Mouse (Mus musculus): ENCODE measurements at regions not wholly inside any gene's neighbourhood (a gene's known extent, or its start where the extent isn't known, plus 50 kb on each side); places are given as distances from the start of the nearest gene placed in this dataset.

DNA sequence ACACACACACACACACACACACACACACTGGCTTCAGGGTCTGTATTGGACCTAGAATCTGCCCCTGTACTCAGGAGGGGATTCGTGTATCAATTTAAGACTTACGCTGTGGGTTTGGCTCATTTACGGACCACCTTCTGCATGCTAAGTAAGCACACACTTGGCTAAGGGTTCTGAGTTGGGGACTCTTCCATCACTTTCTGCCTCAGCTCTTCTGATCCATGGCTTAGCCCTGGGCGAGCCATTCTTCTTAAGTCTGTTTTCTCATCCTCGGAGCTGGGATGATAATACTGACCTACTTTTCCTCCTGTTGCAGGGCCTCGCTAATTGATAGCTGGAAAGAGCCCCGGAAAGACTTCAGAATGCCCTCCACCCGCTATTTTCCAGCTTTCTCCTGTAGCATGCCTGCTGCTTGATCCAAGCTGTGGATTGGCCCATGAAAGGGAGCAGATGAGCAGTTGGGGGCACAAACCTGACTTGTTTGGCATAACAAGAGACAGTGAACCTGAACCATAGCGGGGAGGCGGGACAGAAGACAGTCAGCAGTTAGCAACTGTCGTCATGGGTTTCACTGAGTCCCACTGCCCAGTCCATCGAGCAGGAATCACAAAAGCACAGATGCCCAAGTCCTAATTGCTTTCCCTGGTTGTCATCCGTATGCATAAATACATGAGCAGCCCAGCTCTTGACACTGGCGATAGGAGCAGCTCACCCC is 294.9 kb upstream of the Stt3b start:
- Histone ChIP-seq H3K27me3 (replicated peaks; ENCODE audit: control insufficient read depth, insufficient read depth, low read length) (no peaks in the 10 kb centered on the region), H3K4me3 (ENCODE audit: low read depth, low read length) (no peak overlapping the region), H3K4me2 (ENCODE audit: low read length) (no peak overlapping the region), H3K9me3 (ENCODE audit: control insufficient read depth, low read length) (no peaks in the 10 kb centered on the region), H3K9ac (ENCODE audit: low read length) (no peak overlapping the region), H3K4me1 (replicated peaks; ENCODE audit: control insufficient read depth, insufficient read depth, low read length) (no peaks in the 10 kb centered on the region), H3K27ac (ENCODE audit: low read depth) (no peak overlapping the region), H3K36me3 (ENCODE audit: control insufficient read depth, insufficient read depth, low read length) (no peaks in the 10 kb centered on the region)
- ATAC-seq (replicated peaks; ENCODE audit: low FRiP score, low TSS enrichment, low read depth) (no peak), DNase-seq (ENCODE audit: low spot score) (no peak)
- WGBS = 81% methylated on average over 14 of the region's 14 CpGs

DNA sequence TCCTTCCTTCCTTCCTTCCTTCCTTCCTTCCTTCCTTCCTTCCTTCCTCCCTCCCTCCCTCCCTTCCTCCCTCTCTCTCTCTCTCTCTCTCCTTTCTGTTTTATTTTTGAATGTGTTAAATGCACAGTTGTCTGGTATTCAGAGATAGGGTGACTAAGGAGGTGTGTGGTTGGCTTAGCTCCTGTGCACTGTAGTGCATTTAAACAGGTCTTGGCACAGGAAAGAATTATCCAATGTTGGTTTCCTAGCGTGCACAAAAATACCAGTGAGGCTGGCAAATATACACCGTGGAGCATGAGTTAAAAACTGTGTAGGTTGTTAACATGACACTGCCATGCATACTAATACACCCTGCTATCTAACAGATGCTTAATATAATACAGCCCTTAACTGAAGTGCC is 297.7 kb upstream of the Stt3b start:
- Histone ChIP-seq H3K9ac (ENCODE audit: low read length) (no peak overlapping the region), H3K4me2 (ENCODE audit: low read length) (no peak overlapping the region), H3K36me3 (ENCODE audit: control insufficient read depth, insufficient read depth, low read length) (no peaks in the 10 kb centered on the region), H3K27me3 (replicated peaks; ENCODE audit: control insufficient read depth, insufficient read depth, low read length) (no peaks in the 10 kb centered on the region), H3K9me3 (ENCODE audit: control insufficient read depth, low read length) (no peaks in the 10 kb centered on the region), H3K4me3 (ENCODE audit: low read depth, low read length) (no peak overlapping the region), H3K27ac (ENCODE audit: low read depth) (no peak overlapping the region), H3K4me1 (replicated peaks; ENCODE audit: control insufficient read depth, insufficient read depth, low read length) (no peaks in the 10 kb centered on the region)
- DNase-seq (ENCODE audit: low spot score) (no peak), ATAC-seq (replicated peaks; ENCODE audit: low FRiP score, low TSS enrichment, low read depth) (no peak)
- 72% methylated on average over 2 of the region's 2 CpGs for WGBS

DNA sequence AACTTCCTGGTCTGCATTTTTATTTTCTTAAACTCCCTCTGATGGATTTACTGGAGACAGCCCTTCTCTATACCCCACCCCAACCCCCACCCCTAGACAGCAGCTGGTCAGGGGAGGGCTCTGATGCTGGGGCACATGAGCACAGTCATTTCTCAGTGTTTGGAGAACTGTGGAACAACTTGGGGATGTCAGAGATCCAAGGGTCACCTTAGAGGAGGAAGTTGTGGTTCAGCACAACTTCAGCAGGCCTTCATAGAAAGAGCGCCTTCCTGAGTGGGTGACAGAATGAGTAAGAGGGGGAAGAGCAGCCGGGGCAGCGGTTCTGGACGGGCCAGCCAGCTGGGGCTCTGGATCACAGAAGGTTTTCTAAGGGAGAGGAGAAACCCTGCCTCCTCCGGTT is 298.2 kb upstream of the Stt3b start:
- Histone ChIP-seq H3K36me3 (ENCODE audit: control insufficient read depth, insufficient read depth, low read length) (no peaks in the 10 kb centered on the region), H3K4me1 (replicated peaks; ENCODE audit: control insufficient read depth, insufficient read depth, low read length) (no peaks in the 10 kb centered on the region), H3K9me3 (ENCODE audit: control insufficient read depth, low read length) (no peaks in the 10 kb centered on the region), H3K27ac (ENCODE audit: low read depth) (no peak overlapping the region), H3K4me2 (ENCODE audit: low read length) (no peak overlapping the region), H3K27me3 (replicated peaks; ENCODE audit: control insufficient read depth, insufficient read depth, low read length) (no peaks in the 10 kb centered on the region), H3K9ac (ENCODE audit: low read length) (no peak overlapping the region), H3K4me3 (ENCODE audit: low read depth, low read length) (no peak overlapping the region)
- ATAC-seq (replicated peaks; ENCODE audit: low FRiP score, low TSS enrichment, low read depth) = no peak
- no peak for DNase-seq (ENCODE audit: low spot score)
- 87% methylated on average over 5 of the region's 5 CpGs for WGBS

DNA sequence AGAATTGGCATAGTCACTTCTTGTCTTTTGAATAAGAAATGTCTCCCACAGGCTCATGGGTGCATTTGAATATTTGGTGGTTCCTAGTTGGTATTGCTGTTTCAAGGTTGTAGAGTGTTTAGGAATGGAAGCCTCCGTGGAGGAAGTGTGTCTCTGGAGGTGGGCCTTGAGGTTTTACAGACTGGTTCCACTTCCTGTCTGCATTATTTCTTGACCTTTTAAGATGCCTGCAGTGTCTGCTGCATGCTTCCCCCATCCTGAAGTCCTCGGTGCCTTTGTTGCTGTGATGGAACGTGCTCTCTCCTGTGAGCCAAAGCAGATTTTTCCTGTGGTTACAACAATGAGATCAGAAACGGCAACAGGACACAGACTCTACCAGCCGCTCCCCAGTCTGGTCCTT is 299.4 kb upstream of the Gadl1 start:
- Histone ChIP-seq H3K9me3 (ENCODE audit: control insufficient read depth, low read length) (no peaks in the 10 kb centered on the region), H3K9ac (ENCODE audit: low read length) (no peak overlapping the region), H3K4me2 (ENCODE audit: low read length) (no peak overlapping the region), H3K4me1 (replicated peaks; ENCODE audit: control insufficient read depth, insufficient read depth, low read length) (no peaks in the 10 kb centered on the region), H3K27ac (ENCODE audit: low read depth) (no peak overlapping the region), H3K4me3 (ENCODE audit: low read depth, low read length) (no peak overlapping the region), H3K36me3 (ENCODE audit: control insufficient read depth, insufficient read depth, low read length) (no peaks in the 10 kb centered on the region), H3K27me3 (replicated peaks; ENCODE audit: control insufficient read depth, insufficient read depth, low read length) (no peaks in the 10 kb centered on the region)
- WGBS = 64% methylated on average over 5 of the region's 5 CpGs
- no peak for DNase-seq (ENCODE audit: low spot score)
- ATAC-seq (replicated peaks; ENCODE audit: low FRiP score, low TSS enrichment, low read depth) = no peak

DNA sequence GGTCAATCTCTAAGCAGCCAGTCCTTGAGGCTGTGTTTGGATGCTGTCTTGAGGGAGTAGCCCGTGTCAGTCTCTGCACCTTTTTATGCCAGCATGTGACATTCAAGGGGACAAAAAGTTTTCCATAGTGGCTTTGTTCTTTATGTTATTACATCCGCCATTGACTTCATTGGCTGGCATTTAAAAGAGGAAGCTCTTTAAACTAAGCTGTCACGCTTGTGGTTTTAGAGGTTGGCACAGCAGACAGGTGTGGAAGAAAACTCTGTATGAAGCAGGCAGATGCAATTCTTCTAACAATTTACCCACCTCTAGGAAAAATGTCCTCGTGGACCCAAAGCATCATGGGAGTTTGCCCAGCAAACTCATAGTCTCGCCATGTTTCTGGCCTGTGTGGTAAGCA is 297.5 kb upstream of the Gadl1 start:
- H3K4me2 ChIP-seq (ENCODE audit: low read length) = no peak overlapping the region
- no peaks in the 10 kb centered on the region for H3K4me1 ChIP-seq (replicated peaks; ENCODE audit: control insufficient read depth, insufficient read depth, low read length)
- H3K9me3 ChIP-seq (ENCODE audit: control insufficient read depth, low read length) = no peaks in the 10 kb centered on the region
- no peak for ATAC-seq (replicated peaks; ENCODE audit: low FRiP score, low TSS enrichment, low read depth)
- H3K4me3 ChIP-seq (ENCODE audit: low read depth, low read length) = no peak overlapping the region
- H3K27me3 ChIP-seq (replicated peaks; ENCODE audit: control insufficient read depth, insufficient read depth, low read length) = no peaks in the 10 kb centered on the region
- WGBS = 92% methylated on average over 5 of the region's 5 CpGs
- H3K27ac ChIP-seq (ENCODE audit: low read depth) = no peak overlapping the region
- DNase-seq (ENCODE audit: low spot score) = no peak
- H3K36me3 ChIP-seq (ENCODE audit: control insufficient read depth, insufficient read depth, low read length) = no peaks in the 10 kb centered on the region
- no peak overlapping the region for H3K9ac ChIP-seq (ENCODE audit: low read length)

DNA sequence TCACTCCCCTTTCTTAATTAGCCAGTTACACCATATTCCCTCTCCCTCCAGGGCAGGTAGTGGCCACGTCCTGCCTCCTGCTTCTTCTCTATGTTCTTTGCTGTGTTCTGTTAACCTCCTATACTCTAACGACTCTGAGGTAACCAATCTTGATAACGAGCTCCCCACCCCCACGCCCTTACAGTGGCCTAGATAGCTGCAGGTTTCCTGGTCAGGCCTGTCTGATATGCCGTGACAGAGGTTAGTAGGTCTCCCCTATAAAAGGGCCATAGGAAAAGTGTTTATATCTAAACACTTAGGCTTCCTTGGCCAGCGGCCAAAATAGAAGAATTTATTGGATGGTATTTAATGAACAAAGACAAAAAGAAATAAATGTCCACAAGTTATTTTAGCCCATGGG is 296.3 kb upstream of the Gadl1 start:
- Histone ChIP-seq H3K9ac (ENCODE audit: low read length) (no peak overlapping the region), H3K27ac (ENCODE audit: low read depth) (no peak overlapping the region), H3K4me2 (ENCODE audit: low read length) (no peak overlapping the region), H3K4me3 (ENCODE audit: low read depth, low read length) (no peak overlapping the region), H3K4me1 (replicated peaks; ENCODE audit: control insufficient read depth, insufficient read depth, low read length) (0 out of 2 replicates have a peak, but pooled peaks cover under 1% of the 10 kb centered on the region), H3K36me3 (ENCODE audit: control insufficient read depth, insufficient read depth, low read length) (no peaks in the 10 kb centered on the region), H3K27me3 (replicated peaks; ENCODE audit: control insufficient read depth, insufficient read depth, low read length) (no peaks in the 10 kb centered on the region), H3K9me3 (ENCODE audit: control insufficient read depth, low read length) (no peaks in the 10 kb centered on the region)
- 68% methylated on average over 6 of the region's 6 CpGs for WGBS
- ATAC-seq (replicated peaks; ENCODE audit: low FRiP score, low TSS enrichment, low read depth) = no peak
- DNase-seq (ENCODE audit: low spot score) = no peak

DNA sequence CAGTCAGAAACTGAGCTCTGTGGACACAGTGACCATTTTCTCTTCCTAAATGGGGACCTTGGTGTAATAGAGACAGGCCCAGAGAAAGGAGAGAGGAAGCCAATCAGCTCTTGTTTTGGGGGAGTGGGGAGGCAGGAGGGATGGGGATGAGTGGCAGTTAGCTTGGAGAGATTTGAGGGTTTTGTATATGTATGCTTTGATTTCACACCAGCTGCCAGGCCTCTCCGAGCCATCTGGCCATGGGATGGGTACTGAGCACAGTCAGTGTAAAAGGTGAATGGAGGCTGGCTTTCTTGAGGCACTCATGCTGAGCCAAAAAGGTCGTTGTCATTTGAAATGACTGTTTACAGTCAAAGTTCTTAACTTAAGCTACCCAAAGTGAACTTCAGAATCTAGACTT is 295.2 kb upstream of the Gadl1 start:
- Histone ChIP-seq H3K27ac (ENCODE audit: low read depth) (no peak overlapping the region), H3K4me3 (ENCODE audit: low read depth, low read length) (no peak overlapping the region), H3K36me3 (ENCODE audit: control insufficient read depth, insufficient read depth, low read length) (no peaks in the 10 kb centered on the region), H3K4me1 (replicated peaks; ENCODE audit: control insufficient read depth, insufficient read depth, low read length) (0 out of 2 replicates have a peak, but pooled peaks cover 4% of the 10 kb centered on the region), H3K9me3 (ENCODE audit: control insufficient read depth, low read length) (no peaks in the 10 kb centered on the region), H3K27me3 (replicated peaks; ENCODE audit: control insufficient read depth, insufficient read depth, low read length) (no peaks in the 10 kb centered on the region), H3K9ac (ENCODE audit: low read length) (no peak overlapping the region), H3K4me2 (ENCODE audit: low read length) (no peak overlapping the region)
- 74% methylated on average over 2 of the region's 2 CpGs for WGBS
- ATAC-seq (replicated peaks; ENCODE audit: low FRiP score, low TSS enrichment, low read depth) (no peak), DNase-seq (ENCODE audit: low spot score) (no peak)

DNA sequence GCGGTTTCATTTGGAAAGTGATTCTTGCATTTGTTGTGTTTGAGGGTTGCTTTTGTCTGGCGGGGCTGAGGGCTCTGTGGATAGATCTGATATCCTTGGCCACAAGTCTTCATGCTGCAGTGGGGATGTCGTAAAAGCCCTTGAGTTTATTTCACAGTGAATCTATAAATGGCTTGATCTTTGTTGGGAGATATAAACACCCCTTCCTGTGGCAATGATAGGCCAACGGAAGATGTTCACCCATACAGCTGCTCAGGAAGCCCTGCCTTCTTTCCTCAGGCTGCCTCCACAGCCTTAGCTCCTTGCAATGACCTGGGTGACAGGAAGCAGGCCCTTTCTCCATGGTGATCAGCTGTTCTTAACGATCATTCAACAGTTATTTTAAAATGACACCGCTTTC is 291.3 kb upstream of the Gadl1 start:
- no peaks in the 10 kb centered on the region for H3K9me3 ChIP-seq (ENCODE audit: control insufficient read depth, low read length)
- no peak for ATAC-seq (replicated peaks; ENCODE audit: low FRiP score, low TSS enrichment, low read depth)
- no peak overlapping the region for H3K4me3 ChIP-seq (ENCODE audit: low read depth, low read length)
- no peak overlapping the region for H3K27ac ChIP-seq (ENCODE audit: low read depth)
- H3K4me1 ChIP-seq (replicated peaks; ENCODE audit: control insufficient read depth, insufficient read depth, low read length) = 0 out of 2 replicates have a peak, but pooled peaks cover 4% of the 10 kb centered on the region
- no peaks in the 10 kb centered on the region for H3K36me3 ChIP-seq (ENCODE audit: control insufficient read depth, insufficient read depth, low read length)
- DNase-seq (ENCODE audit: low spot score) = no peak
- no peak overlapping the region for H3K4me2 ChIP-seq (ENCODE audit: low read length)
- no peaks in the 10 kb centered on the region for H3K27me3 ChIP-seq (replicated peaks; ENCODE audit: control insufficient read depth, insufficient read depth, low read length)
- 57% methylated on average over 6 of the region's 6 CpGs for WGBS
- no peak overlapping the region for H3K9ac ChIP-seq (ENCODE audit: low read length)

DNA sequence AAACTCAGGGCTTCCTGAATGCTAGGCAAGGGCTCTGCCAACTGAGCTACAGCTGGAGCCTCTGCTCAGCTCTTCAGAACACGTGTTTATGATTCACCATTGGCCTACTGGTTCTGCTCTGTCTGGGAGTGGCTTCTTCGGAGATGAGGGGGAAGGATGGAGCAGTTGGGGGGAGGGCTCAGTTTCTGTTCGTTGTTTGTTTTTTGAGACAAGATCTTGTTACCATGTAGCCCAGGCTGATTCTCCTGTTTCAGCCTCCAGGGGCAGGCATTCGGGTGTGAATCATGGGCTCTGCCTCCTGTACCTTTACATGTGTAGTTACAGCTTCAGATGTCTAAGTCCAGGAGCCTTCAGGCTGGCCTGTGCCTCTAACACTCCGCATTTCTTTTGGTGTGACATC is 285.3 kb upstream of the Gadl1 start:
- DNase-seq (ENCODE audit: low spot score) = no peak

More for the DNA sequence above, 285.3 kb upstream of the Gadl1 start:
- 31% methylated on average over 5 of the region's 5 CpGs for WGBS
- no peaks in the 10 kb centered on the region for H3K27me3 ChIP-seq (replicated peaks; ENCODE audit: control insufficient read depth, insufficient read depth, low read length)
- 0 out of 2 replicates have a peak, but pooled peaks cover 4% of the 10 kb centered on the region for H3K4me1 ChIP-seq (replicated peaks; ENCODE audit: control insufficient read depth, insufficient read depth, low read length)
- H3K36me3 ChIP-seq (ENCODE audit: control insufficient read depth, insufficient read depth, low read length) = no peaks in the 10 kb centered on the region
- no peak for ATAC-seq (replicated peaks; ENCODE audit: low FRiP score, low TSS enrichment, low read depth)
- no peak overlapping the region for H3K27ac ChIP-seq (ENCODE audit: low read depth)
- no peak overlapping the region for H3K9ac ChIP-seq (ENCODE audit: low read length)
- H3K4me3 ChIP-seq (ENCODE audit: low read depth, low read length) = no peak overlapping the region
- H3K9me3 ChIP-seq (ENCODE audit: control insufficient read depth, low read length) = no peaks in the 10 kb centered on the region
- H3K4me2 ChIP-seq (ENCODE audit: low read length) = no peak overlapping the region
